Mouse (Mus musculus): ENCODE measurements at regions not wholly inside any gene's neighbourhood (a gene's known extent, or its start where the extent isn't known, plus 50 kb on each side); places are given as distances from the start of the nearest gene placed in this dataset.

DNA sequence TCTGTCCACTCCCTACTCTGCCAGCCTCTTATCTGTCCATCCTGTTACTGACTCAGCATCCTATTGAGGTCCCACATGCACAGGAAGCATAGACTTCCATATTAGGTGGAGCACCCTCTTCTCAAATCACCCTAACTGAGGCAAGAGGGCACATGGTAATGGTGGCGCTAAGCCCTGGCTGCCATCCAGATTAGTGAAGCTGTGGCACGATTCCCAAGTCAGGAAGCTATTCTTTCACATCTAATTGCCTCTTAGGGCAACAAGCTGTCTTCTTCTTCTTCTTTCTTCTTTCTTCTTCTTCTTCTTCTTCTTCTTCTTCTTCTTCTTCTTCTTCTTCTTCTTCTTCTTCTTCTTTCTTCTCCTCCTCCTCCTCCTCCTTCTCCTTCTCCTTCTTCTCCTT, 195.7 kb upstream of the Sall1 start:
- Histone ChIP-seq H3K4me1 (ENCODE audit: control insufficient read depth, insufficient read depth, low read length) (no peaks in the 10 kb centered on the region), H3K27ac (ENCODE audit: low read length) (no peak overlapping the region), H3K36me3 (ENCODE audit: control insufficient read depth, insufficient read depth, low read length) (no peaks in the 10 kb centered on the region), H3K27me3 (ENCODE audit: control insufficient read depth, insufficient read depth, low read depth, low read length) (peaks cover 6% of the 10 kb centered on the region; the same call in 1 of the 2 replicates), H3K4me2 (ENCODE audit: low read length) (no peak overlapping the region), H3K4me3 (ENCODE audit: low read depth, low read length) (no peak overlapping the region), H3K9ac (ENCODE audit: low read depth, low read length) (no peak overlapping the region), H3K9me3 (replicated peaks; ENCODE audit: control insufficient read depth, low read length, poor library complexity, severe bottlenecking) (no peaks in the 10 kb centered on the region)
- 60% methylated on average over 2 of the region's 2 CpGs for WGBS
- no peak for ATAC-seq

DNA sequence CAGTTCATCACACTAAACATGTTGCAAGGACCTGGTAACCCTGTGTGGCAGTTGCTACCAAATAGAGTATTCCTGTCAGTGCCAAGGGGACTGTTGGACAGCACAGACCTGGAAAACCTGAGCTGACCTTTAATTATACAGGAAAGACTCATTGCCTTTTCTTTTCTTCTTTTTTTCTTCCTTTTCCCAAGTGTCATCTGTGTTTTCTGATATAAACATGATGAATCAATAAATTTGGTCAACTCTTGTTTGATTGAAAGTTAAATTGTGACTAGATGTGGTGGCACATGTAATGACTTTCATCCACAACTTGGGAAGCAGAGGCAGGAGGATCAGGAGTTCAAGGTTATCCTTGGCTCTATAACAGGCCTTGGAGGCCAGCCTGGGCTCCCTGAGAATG, 190.1 kb upstream of the Sall1 start:
- H3K4me1 ChIP-seq (ENCODE audit: control insufficient read depth, insufficient read depth, low read length), result no peaks in the 10 kb centered on the region
- no peak overlapping the region for H3K4me2 ChIP-seq (ENCODE audit: low read length)
- no peak overlapping the region for H3K27ac ChIP-seq (ENCODE audit: low read length)
- no peaks in the 10 kb centered on the region for H3K27me3 ChIP-seq (ENCODE audit: control insufficient read depth, insufficient read depth, low read depth, low read length)
- no peak for ATAC-seq
- H3K9me3 ChIP-seq (replicated peaks; ENCODE audit: control insufficient read depth, low read length, poor library complexity, severe bottlenecking), result no peaks in the 10 kb centered on the region
- no peak overlapping the region for H3K4me3 ChIP-seq (ENCODE audit: low read depth, low read length)
- H3K9ac ChIP-seq (ENCODE audit: low read depth, low read length), result no peak overlapping the region
- H3K36me3 ChIP-seq (ENCODE audit: control insufficient read depth, insufficient read depth, low read length), result no peaks in the 10 kb centered on the region

DNA sequence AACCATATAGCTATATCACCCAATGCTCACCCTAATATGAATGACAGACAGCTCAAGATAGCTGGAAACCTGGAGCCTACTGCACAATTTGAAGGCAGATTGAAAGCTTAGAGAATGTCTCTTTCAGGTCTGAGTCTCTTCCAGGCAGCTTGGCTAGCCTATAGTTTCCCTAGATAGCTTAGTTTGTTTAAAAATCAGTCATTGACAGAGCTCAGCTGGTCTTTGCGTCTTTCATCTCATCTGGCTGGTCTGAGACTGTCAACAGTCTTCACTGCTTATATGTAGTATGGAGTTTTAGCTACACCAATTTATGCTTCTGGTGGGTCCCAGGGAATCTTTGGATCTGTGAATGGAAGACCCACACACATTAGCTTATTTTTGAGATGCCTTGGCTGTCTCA, 188.4 kb upstream of the Sall1 start:
- no peak for ATAC-seq
- Histone ChIP-seq H3K9me3 (replicated peaks; ENCODE audit: control insufficient read depth, low read length, poor library complexity, severe bottlenecking) (no peaks in the 10 kb centered on the region), H3K27me3 (ENCODE audit: control insufficient read depth, insufficient read depth, low read depth, low read length) (no peaks in the 10 kb centered on the region), H3K9ac (ENCODE audit: low read depth, low read length) (no peak overlapping the region), H3K36me3 (ENCODE audit: control insufficient read depth, insufficient read depth, low read length) (no peaks in the 10 kb centered on the region), H3K4me1 (ENCODE audit: control insufficient read depth, insufficient read depth, low read length) (no peaks in the 10 kb centered on the region), H3K4me3 (ENCODE audit: low read depth, low read length) (no peak overlapping the region), H3K27ac (ENCODE audit: low read length) (no peak overlapping the region), H3K4me2 (ENCODE audit: low read length) (no peak overlapping the region)
- 100% methylated on average over 1 of the region's 1 CpGs for WGBS

DNA sequence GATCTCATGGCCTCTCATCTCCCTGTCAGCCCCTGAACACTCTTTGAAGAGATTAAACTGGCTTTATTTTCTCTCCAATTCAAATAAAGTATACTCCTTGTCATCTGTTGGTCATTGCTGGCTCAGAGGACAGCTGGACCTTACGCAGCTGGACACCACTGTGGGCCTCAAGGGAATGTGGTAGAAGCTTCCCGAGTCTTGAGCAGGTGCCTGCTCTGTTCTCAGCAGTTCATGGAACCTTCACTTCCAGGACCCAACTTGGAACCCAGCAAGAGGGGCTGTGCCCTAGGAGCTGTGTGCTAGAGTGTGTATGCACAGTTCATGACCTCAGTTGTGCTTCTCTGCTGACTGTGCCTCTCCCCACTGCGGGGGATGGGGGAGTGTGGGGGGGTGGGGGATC, 185.2 kb upstream of the Sall1 start:
- 85% methylated on average over 3 of the region's 3 CpGs for WGBS
- Histone ChIP-seq H3K27ac (ENCODE audit: low read length) (no peak overlapping the region), H3K4me3 (ENCODE audit: low read depth, low read length) (no peak overlapping the region), H3K4me2 (ENCODE audit: low read length) (no peak overlapping the region), H3K36me3 (ENCODE audit: control insufficient read depth, insufficient read depth, low read length) (no peaks in the 10 kb centered on the region), H3K9ac (ENCODE audit: low read depth, low read length) (no peak overlapping the region), H3K4me1 (ENCODE audit: control insufficient read depth, insufficient read depth, low read length) (no peaks in the 10 kb centered on the region), H3K27me3 (ENCODE audit: control insufficient read depth, insufficient read depth, low read depth, low read length) (no peaks in the 10 kb centered on the region), H3K9me3 (replicated peaks; ENCODE audit: control insufficient read depth, low read length, poor library complexity, severe bottlenecking) (no peaks in the 10 kb centered on the region)
- ATAC-seq, result no peak

DNA sequence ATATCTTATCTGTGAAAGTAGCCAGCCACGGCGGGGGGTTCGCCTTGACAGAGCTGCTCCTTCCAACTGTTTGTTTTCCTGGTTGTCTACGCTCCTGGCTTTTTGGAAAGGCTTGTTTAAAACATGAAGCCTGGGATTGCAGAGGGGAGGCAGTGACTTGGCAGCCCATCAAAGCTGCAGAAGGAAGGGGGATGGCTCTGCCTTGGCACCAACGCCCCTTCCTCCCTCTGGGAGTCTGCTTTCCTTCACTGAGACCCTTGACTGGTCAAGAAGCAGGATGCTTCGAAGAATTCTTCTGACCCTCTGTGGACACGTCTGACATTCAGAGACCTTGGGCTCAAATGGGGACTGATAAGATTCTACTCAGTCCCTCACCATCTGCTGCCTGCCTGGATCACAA, 176.9 kb upstream of the Sall1 start:
- no peak for ATAC-seq
- Histone ChIP-seq H3K9ac (ENCODE audit: low read depth, low read length) (no peak overlapping the region), H3K27ac (ENCODE audit: low read length) (no peak overlapping the region), H3K36me3 (ENCODE audit: control insufficient read depth, insufficient read depth, low read length) (no peaks in the 10 kb centered on the region), H3K9me3 (replicated peaks; ENCODE audit: control insufficient read depth, low read length, poor library complexity, severe bottlenecking) (no peaks in the 10 kb centered on the region), H3K4me3 (ENCODE audit: low read depth, low read length) (no peak overlapping the region), H3K4me2 (ENCODE audit: low read length) (no peak overlapping the region), H3K4me1 (ENCODE audit: control insufficient read depth, insufficient read depth, low read length) (no peaks in the 10 kb centered on the region), H3K27me3 (ENCODE audit: control insufficient read depth, insufficient read depth, low read depth, low read length) (no peaks in the 10 kb centered on the region)
- WGBS, result 64% methylated on average over 7 of the region's 7 CpGs

DNA sequence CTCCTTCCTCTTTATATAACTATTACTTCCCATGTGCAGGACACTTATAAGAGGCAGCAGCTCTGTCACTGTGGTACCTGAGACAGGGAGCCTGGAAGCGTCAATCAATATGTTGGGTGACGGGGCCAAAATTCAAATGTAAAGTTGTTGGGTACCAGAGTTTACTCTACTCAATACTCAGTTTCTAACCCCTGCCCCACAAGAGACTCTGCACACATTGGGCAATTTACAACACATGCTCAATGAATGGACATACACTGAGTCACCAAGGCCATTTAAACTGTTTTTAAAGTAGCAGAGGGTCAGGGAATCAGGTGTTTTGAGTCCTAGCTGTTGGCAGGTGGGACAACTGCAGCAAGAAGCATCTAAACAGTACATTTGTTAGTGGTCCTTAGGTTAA, 176.4 kb upstream of the Sall1 start:
- 98% methylated on average over 2 of the region's 2 CpGs for WGBS
- Histone ChIP-seq H3K4me1 (ENCODE audit: control insufficient read depth, insufficient read depth, low read length) (no peaks in the 10 kb centered on the region), H3K27ac (ENCODE audit: low read length) (no peak overlapping the region), H3K9ac (ENCODE audit: low read depth, low read length) (no peak overlapping the region), H3K27me3 (ENCODE audit: control insufficient read depth, insufficient read depth, low read depth, low read length) (no peaks in the 10 kb centered on the region), H3K4me3 (ENCODE audit: low read depth, low read length) (no peak overlapping the region), H3K36me3 (ENCODE audit: control insufficient read depth, insufficient read depth, low read length) (no peaks in the 10 kb centered on the region), H3K4me2 (ENCODE audit: low read length) (no peak overlapping the region), H3K9me3 (replicated peaks; ENCODE audit: control insufficient read depth, low read length, poor library complexity, severe bottlenecking) (no peaks in the 10 kb centered on the region)
- ATAC-seq, result no peak

DNA sequence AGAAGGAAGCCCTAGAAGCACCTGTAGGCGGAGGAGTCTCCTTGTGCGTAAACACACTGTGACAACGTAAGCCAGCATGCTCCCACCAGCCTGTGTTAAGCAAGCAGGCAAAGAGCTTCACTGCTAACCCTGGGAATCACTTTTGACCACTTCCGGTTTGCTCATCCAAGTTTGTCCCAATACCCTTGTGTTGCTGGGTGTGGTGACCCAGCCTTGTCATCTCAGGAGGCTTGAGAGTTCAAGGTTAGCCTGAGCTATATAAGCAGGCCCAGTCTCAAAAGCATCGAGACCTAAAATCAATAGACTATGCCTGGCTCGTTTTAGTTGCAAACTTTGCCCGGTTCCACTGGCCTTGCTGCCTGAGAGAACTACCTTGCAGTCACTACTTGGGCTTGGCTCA, 175.2 kb upstream of the Sall1 start:
- no peaks in the 10 kb centered on the region for H3K4me1 ChIP-seq (ENCODE audit: control insufficient read depth, insufficient read depth, low read length)
- no peaks in the 10 kb centered on the region for H3K27me3 ChIP-seq (ENCODE audit: control insufficient read depth, insufficient read depth, low read depth, low read length)
- 92% methylated on average over 7 of the region's 7 CpGs for WGBS
- no peak for ATAC-seq
- no peak overlapping the region for H3K4me2 ChIP-seq (ENCODE audit: low read length)
- H3K9me3 ChIP-seq (replicated peaks; ENCODE audit: control insufficient read depth, low read length, poor library complexity, severe bottlenecking), result no peaks in the 10 kb centered on the region
- H3K9ac ChIP-seq (ENCODE audit: low read depth, low read length), result no peak overlapping the region
- H3K27ac ChIP-seq (ENCODE audit: low read length), result no peak overlapping the region
- no peak overlapping the region for H3K4me3 ChIP-seq (ENCODE audit: low read depth, low read length)
- H3K36me3 ChIP-seq (ENCODE audit: control insufficient read depth, insufficient read depth, low read length), result no peaks in the 10 kb centered on the region

DNA sequence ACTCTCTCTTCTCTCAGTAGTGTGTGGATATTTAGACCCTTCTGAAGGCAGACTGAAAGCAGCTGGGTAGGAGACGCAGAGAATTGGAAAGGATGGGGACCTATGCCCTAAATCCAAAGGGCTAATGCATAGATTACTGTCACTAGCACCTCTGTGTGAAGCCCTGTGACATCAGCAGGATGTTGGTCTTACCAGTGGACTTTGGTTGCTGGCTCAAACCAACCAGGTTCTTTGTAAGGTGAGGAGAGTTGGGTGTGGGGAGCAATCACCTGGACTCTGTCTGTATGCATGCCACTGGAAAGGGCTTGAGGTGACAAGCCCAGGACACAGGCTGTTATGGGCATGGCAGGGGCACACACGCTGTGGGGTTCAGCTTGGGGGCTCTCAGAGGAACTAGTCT, 173.7 kb upstream of the Sall1 start:
- Histone ChIP-seq H3K27me3 (ENCODE audit: control insufficient read depth, insufficient read depth, low read depth, low read length) (no peaks in the 10 kb centered on the region), H3K4me2 (ENCODE audit: low read length) (no peak overlapping the region), H3K4me3 (ENCODE audit: low read depth, low read length) (no peak overlapping the region), H3K27ac (ENCODE audit: low read length) (no peak overlapping the region), H3K36me3 (ENCODE audit: control insufficient read depth, insufficient read depth, low read length) (no peaks in the 10 kb centered on the region), H3K9me3 (replicated peaks; ENCODE audit: control insufficient read depth, low read length, poor library complexity, severe bottlenecking) (no peaks in the 10 kb centered on the region), H3K4me1 (ENCODE audit: control insufficient read depth, insufficient read depth, low read length) (no peaks in the 10 kb centered on the region), H3K9ac (ENCODE audit: low read depth, low read length) (no peak overlapping the region)
- ATAC-seq, result no peak
- WGBS, result 100% methylated on average over 2 of the region's 2 CpGs

DNA sequence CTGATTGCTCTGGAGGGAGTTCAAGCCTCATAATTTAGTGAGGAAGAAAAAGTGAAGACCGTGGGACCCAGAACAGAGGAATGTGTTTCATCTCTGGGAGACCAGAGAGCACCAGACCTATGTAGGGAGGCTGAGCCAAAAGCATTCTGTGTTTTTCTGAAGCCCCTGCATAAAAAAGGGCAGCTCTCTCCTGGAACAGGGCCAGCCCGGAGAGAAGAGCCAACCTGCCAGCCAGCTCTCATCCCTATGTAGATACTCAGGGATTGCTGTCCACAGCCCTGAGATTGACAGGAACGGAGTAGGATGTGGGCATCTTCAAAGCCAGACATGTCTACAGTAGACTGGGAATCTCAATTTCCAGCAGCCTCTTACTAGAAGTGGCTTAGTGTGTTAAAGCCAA, 168.0 kb upstream of the Sall1 start:
- H3K4me2 ChIP-seq (ENCODE audit: low read length), result no peak overlapping the region
- 89% methylated on average over 3 of the region's 3 CpGs for WGBS
- no peaks in the 10 kb centered on the region for H3K4me1 ChIP-seq (ENCODE audit: control insufficient read depth, insufficient read depth, low read length)
- no peak overlapping the region for H3K27ac ChIP-seq (ENCODE audit: low read length)
- H3K9me3 ChIP-seq (replicated peaks; ENCODE audit: control insufficient read depth, low read length, poor library complexity, severe bottlenecking), result no peaks in the 10 kb centered on the region
- no peaks in the 10 kb centered on the region for H3K27me3 ChIP-seq (ENCODE audit: control insufficient read depth, insufficient read depth, low read depth, low read length)
- no peaks in the 10 kb centered on the region for H3K36me3 ChIP-seq (ENCODE audit: control insufficient read depth, insufficient read depth, low read length)
- no peak overlapping the region for H3K4me3 ChIP-seq (ENCODE audit: low read depth, low read length)
- no peak for ATAC-seq
- no peak overlapping the region for H3K9ac ChIP-seq (ENCODE audit: low read depth, low read length)

DNA sequence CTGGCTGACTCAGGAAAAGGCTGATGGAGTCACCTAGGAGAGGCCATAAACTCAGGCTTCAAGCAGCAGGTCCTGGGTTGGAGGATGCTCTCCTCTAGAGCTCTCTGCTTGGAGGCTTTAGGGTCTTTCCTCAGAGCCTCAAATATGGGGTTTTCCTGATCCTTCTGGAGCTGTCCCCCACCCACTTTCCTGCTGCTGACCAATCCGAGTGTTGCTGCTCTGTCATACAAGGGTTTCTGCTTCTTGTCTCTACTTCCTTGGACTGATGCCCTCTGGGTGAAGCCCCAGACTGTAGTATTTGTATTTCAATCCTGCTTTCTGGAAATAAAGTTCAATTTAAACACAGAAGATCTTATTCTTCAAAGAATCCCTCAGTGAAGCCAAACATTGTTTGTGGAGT, 166.7 kb upstream of the Sall1 start:
- Histone ChIP-seq H3K4me1 (ENCODE audit: control insufficient read depth, insufficient read depth, low read length) (no peaks in the 10 kb centered on the region), H3K9ac (ENCODE audit: low read depth, low read length) (no peak overlapping the region), H3K27ac (ENCODE audit: low read length) (no peak overlapping the region), H3K9me3 (replicated peaks; ENCODE audit: control insufficient read depth, low read length, poor library complexity, severe bottlenecking) (no peaks in the 10 kb centered on the region), H3K36me3 (ENCODE audit: control insufficient read depth, insufficient read depth, low read length) (no peaks in the 10 kb centered on the region), H3K27me3 (ENCODE audit: control insufficient read depth, insufficient read depth, low read depth, low read length) (no peaks in the 10 kb centered on the region), H3K4me2 (ENCODE audit: low read length) (no peak overlapping the region), H3K4me3 (ENCODE audit: low read depth, low read length) (no peak overlapping the region)
- WGBS, result 68% methylated on average over 1 of the region's 1 CpGs
- ATAC-seq, result no peak
